Mouse (Mus musculus): ENCODE results near the gene Armh1. TPM values are rescaled to one million over a fixed set of nuclear protein-coding genes. Genes with fewer than 3 reads are reported as not detected.

Armh1 gene
- polyA plus RNA-seq, 1 experiment from 2014 or later, result 0.65 TPM

DNA sequence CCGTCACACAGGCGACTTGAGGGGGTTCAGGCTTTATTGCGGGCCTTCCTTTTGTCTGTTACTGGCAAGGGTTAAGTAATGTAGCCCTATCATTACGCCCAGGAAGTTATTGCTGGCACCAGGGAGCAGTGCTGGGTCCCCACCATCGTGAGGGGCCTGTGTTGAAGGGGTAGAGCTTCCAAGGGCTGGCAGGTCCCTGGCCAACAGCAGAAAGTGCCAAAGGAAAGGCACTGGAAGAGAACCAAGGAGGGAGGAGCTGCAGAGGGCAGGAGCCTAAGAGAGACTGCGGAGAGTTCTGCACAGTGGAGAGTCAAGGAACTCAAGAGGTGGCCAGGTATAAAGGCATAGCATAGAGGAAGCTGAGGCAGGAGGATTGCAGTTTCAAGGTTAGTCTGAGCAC, 2.7 kb upstream of the Armh1 start:
- H3K4me2 ChIP-seq (ENCODE audit: low read length), result no peak overlapping the region
- no peak overlapping the region for H3K9ac ChIP-seq (replicated peaks; ENCODE audit: low read depth, low read length)
- no peaks in the 10 kb centered on the region for H3K9me3 ChIP-seq (ENCODE audit: control insufficient read depth, low read length)
- H3K27ac ChIP-seq (ENCODE audit: low read length), result no peak overlapping the region
- H3K4me3 ChIP-seq (replicated peaks; ENCODE audit: low read length), result no peak overlapping the region
- H3K4me1 ChIP-seq (replicated peaks; ENCODE audit: control insufficient read depth, insufficient read depth, low read length), result peaks cover 7% of the 10 kb centered on the region
- WGBS, result 40% methylated on average over 6 of the region's 6 CpGs
- H3K27me3 ChIP-seq (replicated peaks; ENCODE audit: control insufficient read depth, insufficient read depth, low read length), result no peaks in the 10 kb centered on the region
- H3K36me3 ChIP-seq (ENCODE audit: control insufficient read depth, insufficient read depth), result no peaks in the 10 kb centered on the region
- ATAC-seq, result no peak

DNA sequence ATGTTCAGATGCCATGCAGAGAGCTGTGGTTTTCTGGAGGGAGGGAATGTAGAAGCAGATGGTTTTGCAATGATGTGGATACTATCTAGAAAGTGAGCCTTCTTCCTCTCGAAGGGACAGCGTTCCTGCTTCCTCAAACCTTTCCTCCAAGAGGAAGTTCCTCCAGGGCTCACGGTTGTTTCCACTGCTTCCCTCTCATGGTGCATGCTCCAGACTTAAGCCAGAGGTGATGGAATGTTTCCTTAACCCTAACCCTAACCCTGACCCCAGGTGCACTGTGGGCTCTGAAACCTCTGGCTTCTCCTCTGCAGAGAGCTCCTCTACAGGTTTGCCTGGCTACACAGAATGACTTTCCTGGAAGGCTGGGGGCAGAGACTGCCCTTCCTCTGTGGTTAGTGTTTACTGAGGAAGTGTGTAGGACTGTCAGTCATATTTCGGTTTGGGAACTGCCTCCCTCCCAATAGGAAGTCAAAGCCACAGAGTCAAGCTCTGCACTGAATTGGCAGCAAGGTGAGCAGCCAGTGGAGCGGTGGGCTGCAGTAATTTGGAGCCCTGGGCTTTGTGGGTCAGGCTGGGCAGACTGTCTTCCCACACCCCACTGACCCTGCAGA, 2.2 kb upstream of the Armh1 start:
- no peaks in the 10 kb centered on the region for H3K9me3 ChIP-seq (ENCODE audit: control insufficient read depth, low read length)
- 64% methylated on average over 5 of the region's 5 CpGs for WGBS
- peaks cover 7% of the 10 kb centered on the region for H3K4me1 ChIP-seq (replicated peaks; ENCODE audit: control insufficient read depth, insufficient read depth, low read length)
- no peaks in the 10 kb centered on the region for H3K27me3 ChIP-seq (replicated peaks; ENCODE audit: control insufficient read depth, insufficient read depth, low read length)
- H3K27ac ChIP-seq (ENCODE audit: low read length), result no peak overlapping the region
- no peak overlapping the region for H3K4me2 ChIP-seq (ENCODE audit: low read length)
- no peaks in the 10 kb centered on the region for H3K36me3 ChIP-seq (ENCODE audit: control insufficient read depth, insufficient read depth)
- H3K9ac ChIP-seq (replicated peaks; ENCODE audit: low read depth, low read length), result no peak overlapping the region
- no peak for ATAC-seq
- no peak overlapping the region for H3K4me3 ChIP-seq (replicated peaks; ENCODE audit: low read length)

DNA sequence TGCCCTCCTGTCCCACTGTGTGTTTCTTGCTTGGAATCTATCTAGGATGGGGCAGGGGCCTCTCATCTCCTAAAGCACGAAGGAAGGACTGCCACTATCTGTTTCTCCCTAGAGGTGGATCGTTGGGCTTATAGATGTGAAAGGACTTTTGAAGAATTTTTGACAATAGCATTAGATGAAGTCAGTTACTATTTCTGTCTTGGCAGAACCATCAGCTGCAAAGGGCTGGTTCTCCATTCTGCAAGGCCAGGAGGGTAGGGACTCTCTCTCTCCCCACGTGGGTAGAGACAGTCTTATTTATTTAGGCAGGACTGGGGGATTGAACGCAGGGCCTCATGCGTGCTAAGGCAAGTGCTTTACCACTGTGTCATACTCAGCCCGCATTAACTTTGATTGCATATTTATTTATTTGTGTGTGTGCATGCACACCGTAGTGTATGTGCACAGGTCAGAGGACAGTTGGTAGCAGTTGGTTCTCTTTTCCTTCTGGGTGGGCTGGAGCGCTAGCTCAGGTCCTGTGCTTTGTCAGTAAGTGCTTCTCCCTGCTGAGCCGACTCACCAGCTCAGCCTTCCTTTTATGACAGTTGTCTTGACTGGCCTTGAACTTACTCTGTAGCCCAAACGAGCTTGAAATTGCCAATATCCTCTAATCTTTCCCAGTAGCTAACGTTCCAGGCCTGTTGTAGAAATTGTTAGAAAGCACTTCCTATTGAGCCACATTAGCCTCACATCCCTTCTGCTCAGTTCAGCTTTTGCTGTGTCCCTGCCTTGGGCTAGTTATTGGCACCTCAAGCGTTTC, 1.5 kb upstream of the Armh1 start:
- no peaks in the 10 kb centered on the region for H3K27me3 ChIP-seq (replicated peaks; ENCODE audit: control insufficient read depth, insufficient read depth, low read length)
- no peak overlapping the region for H3K9ac ChIP-seq (replicated peaks; ENCODE audit: low read depth, low read length)
- H3K27ac ChIP-seq (ENCODE audit: low read length), result no peak overlapping the region
- H3K36me3 ChIP-seq (ENCODE audit: control insufficient read depth, insufficient read depth), result no peaks in the 10 kb centered on the region
- no peak overlapping the region for H3K4me2 ChIP-seq (ENCODE audit: low read length)
- peaks cover 7% of the 10 kb centered on the region for H3K4me1 ChIP-seq (replicated peaks; ENCODE audit: control insufficient read depth, insufficient read depth, low read length)
- no peaks in the 10 kb centered on the region for H3K9me3 ChIP-seq (ENCODE audit: control insufficient read depth, low read length)
- 65% methylated on average over 12 of the region's 12 CpGs for WGBS
- ATAC-seq, result no peak
- H3K4me3 ChIP-seq (replicated peaks; ENCODE audit: low read length), result no peak overlapping the region

- WGBS, result 87% methylated on average over 5 of the region's 5 CpGs
- Histone ChIP-seq H3K36me3 (ENCODE audit: control insufficient read depth, insufficient read depth) (no peaks in the 10 kb centered on the region), H3K4me2 (ENCODE audit: low read length) (peak overlapping the region; percentile 77), H3K9ac (replicated peaks; ENCODE audit: low read depth, low read length) (no peak overlapping the region), H3K27me3 (replicated peaks; ENCODE audit: control insufficient read depth, insufficient read depth, low read length) (no peaks in the 10 kb centered on the region), H3K27ac (ENCODE audit: low read length) (no peak overlapping the region), H3K4me3 (replicated peaks; ENCODE audit: low read length) (no peak overlapping the region), H3K9me3 (ENCODE audit: control insufficient read depth, low read length) (no peaks in the 10 kb centered on the region), H3K4me1 (replicated peaks; ENCODE audit: control insufficient read depth, insufficient read depth, low read length) (peaks cover 7% of the 10 kb centered on the region)
- no peak for ATAC-seq
Measured at GRCm38 (mm10) chr4:117252755-117253154, 830 bp upstream of the Armh1 start.

- Histone ChIP-seq H3K4me3 (replicated peaks; ENCODE audit: low read length) (peak overlapping the region; percentile 73), H3K4me1 (replicated peaks; ENCODE audit: control insufficient read depth, insufficient read depth, low read length) (peaks cover 7% of the 10 kb centered on the region), H3K4me2 (ENCODE audit: low read length) (peak overlapping the region; percentile 77), H3K27ac (ENCODE audit: low read length) (no peak overlapping the region), H3K27me3 (replicated peaks; ENCODE audit: control insufficient read depth, insufficient read depth, low read length) (no peaks in the 10 kb centered on the region), H3K36me3 (ENCODE audit: control insufficient read depth, insufficient read depth) (no peaks in the 10 kb centered on the region), H3K9ac (replicated peaks; ENCODE audit: low read depth, low read length) (peak overlapping the region; percentile 76), H3K9me3 (ENCODE audit: control insufficient read depth, low read length) (no peaks in the 10 kb centered on the region)
- 23% methylated on average over 5 of the region's 5 CpGs for WGBS
- no peak; the same call in 1 of the 2 replicates for ATAC-seq
Measured at GRCm38 (mm10) chr4:117252351-117252750, 426 bp upstream of the Armh1 start.

GRCm38 (mm10) chr4:117250982-117251381, 943 bp downstream of the Armh1 start:
- no peak overlapping the region for H3K4me3 ChIP-seq (replicated peaks; ENCODE audit: low read length)

GRCm38 (mm10) chr4:117240867-117241266, 11.1 kb downstream of the Armh1 start:
- no peak overlapping the region for H3K4me2 ChIP-seq (ENCODE audit: low read length)
- WGBS, result 45% methylated on average over 6 of the region's 6 CpGs
- no peak overlapping the region for H3K4me3 ChIP-seq (replicated peaks; ENCODE audit: low read length)
- H3K4me1 ChIP-seq (replicated peaks; ENCODE audit: control insufficient read depth, insufficient read depth, low read length), result peaks cover 7% of the 10 kb centered on the region; the same call in 1 of the 2 replicates
- no peaks in the 10 kb centered on the region for H3K9me3 ChIP-seq (ENCODE audit: control insufficient read depth, low read length)
- ATAC-seq, result no peak
- H3K36me3 ChIP-seq (ENCODE audit: control insufficient read depth, insufficient read depth), result no peaks in the 10 kb centered on the region
- H3K27ac ChIP-seq (ENCODE audit: low read length), result no peak overlapping the region
- no peak overlapping the region for H3K9ac ChIP-seq (replicated peaks; ENCODE audit: low read depth, low read length)
- no peaks in the 10 kb centered on the region for H3K27me3 ChIP-seq (replicated peaks; ENCODE audit: control insufficient read depth, insufficient read depth, low read length)

More at GRCm38 (mm10) chr4:117250982-117251381, 943 bp downstream of the Armh1 start:
- H3K9me3 ChIP-seq (ENCODE audit: control insufficient read depth, low read length), result no peaks in the 10 kb centered on the region
- no peaks in the 10 kb centered on the region for H3K36me3 ChIP-seq (ENCODE audit: control insufficient read depth, insufficient read depth)
- 69% methylated on average over 1 of the region's 1 CpGs for WGBS
- H3K27me3 ChIP-seq (replicated peaks; ENCODE audit: control insufficient read depth, insufficient read depth, low read length), result no peaks in the 10 kb centered on the region
- peaks cover 7% of the 10 kb centered on the region for H3K4me1 ChIP-seq (replicated peaks; ENCODE audit: control insufficient read depth, insufficient read depth, low read length)
- no peak overlapping the region for H3K9ac ChIP-seq (replicated peaks; ENCODE audit: low read depth, low read length)
- no peak for ATAC-seq
- H3K27ac ChIP-seq (ENCODE audit: low read length), result no peak overlapping the region
- H3K4me2 ChIP-seq (ENCODE audit: low read length), result no peak overlapping the region

GRCm38 (mm10) chr4:117239153-117239552, 12.8 kb downstream of the Armh1 start:
- no peaks in the 10 kb centered on the region for H3K9me3 ChIP-seq (ENCODE audit: control insufficient read depth, low read length)
- 43% methylated on average over 2 of the region's 2 CpGs for WGBS
- H3K27me3 ChIP-seq (replicated peaks; ENCODE audit: control insufficient read depth, insufficient read depth, low read length), result no peaks in the 10 kb centered on the region
- no peak overlapping the region for H3K4me3 ChIP-seq (replicated peaks; ENCODE audit: low read length)
- H3K27ac ChIP-seq (ENCODE audit: low read length), result no peak overlapping the region
- no peak for ATAC-seq
- no peak overlapping the region for H3K9ac ChIP-seq (replicated peaks; ENCODE audit: low read depth, low read length)
- H3K36me3 ChIP-seq (ENCODE audit: control insufficient read depth, insufficient read depth), result no peaks in the 10 kb centered on the region
- peaks cover 8% of the 10 kb centered on the region; the same call in 1 of the 2 replicates for H3K4me1 ChIP-seq (replicated peaks; ENCODE audit: control insufficient read depth, insufficient read depth, low read length)
- H3K4me2 ChIP-seq (ENCODE audit: low read length), result no peak overlapping the region

DNA sequence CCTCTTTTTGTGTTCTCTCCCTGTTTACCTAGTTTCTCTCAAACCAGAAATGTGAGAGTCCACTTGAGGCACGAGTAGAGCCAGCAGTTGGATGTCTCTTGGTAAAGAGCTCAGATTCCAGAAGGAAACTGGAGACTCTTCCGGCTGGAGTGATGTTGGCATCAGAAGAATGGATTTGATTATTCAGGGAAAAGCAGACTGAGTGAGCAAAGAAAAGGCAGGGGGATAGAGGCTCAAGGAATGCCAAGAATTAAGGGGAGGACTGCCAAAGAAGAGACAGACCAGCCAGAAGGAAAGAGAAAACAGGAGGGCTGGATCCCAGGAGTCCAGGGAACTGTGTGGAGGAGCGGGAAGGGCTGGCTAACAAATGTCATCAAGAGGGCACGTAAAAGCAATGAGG, 16.1 kb downstream of the Armh1 start:
- 39% methylated on average over 4 of the region's 4 CpGs for WGBS
- Histone ChIP-seq H3K4me3 (replicated peaks; ENCODE audit: low read length) (no peak overlapping the region), H3K9ac (replicated peaks; ENCODE audit: low read depth, low read length) (no peak overlapping the region), H3K27ac (ENCODE audit: low read length) (no peak overlapping the region), H3K4me1 (replicated peaks; ENCODE audit: control insufficient read depth, insufficient read depth, low read length) (peaks cover 6% of the 10 kb centered on the region; the same call in 1 of the 2 replicates), H3K9me3 (ENCODE audit: control insufficient read depth, low read length) (no peaks in the 10 kb centered on the region), H3K27me3 (replicated peaks; ENCODE audit: control insufficient read depth, insufficient read depth, low read length) (no peaks in the 10 kb centered on the region), H3K4me2 (ENCODE audit: low read length) (no peak overlapping the region), H3K36me3 (ENCODE audit: control insufficient read depth, insufficient read depth) (no peaks in the 10 kb centered on the region)
- no peak for ATAC-seq

All from forebrain, embryonic 16.5 days (tissue).